In the genomic region with DNA sequence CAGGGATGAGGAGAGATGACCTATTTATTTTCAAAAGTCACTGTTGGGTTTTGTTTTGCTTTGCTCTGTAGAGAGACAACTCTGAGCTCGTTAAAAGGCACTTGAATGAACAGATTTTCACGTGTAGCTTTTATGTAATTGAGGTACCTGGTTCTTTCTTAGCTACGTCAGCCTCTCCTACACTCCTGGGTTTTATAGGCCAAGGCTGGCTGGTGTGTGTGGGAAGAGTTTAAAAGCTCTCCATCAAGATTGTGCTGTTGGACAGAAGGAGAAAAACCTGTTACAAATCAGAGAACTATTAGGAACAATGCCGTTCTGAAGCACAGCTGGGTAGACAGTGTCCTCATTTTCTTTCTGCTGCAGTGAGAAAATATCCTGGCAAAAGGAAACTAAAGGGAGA, we compare ENCODE assay signal across 34 mouse cellular contexts.
"Had no signal": no experiment of that assay in that cellular context is flagged by ENCODE, and none has a peak within 500 bp of the region (broad histone marks: within the 10 kb centered on the region; RNA-seq: fewer than 3 reads in every experiment).

No protein-coding gene starts in this region.

- H3K4me1 ChIP-seq: heart, embryonic 10.5 days; heart, embryonic 12.5 days; heart, embryonic 13.5 days; heart, embryonic 15.5 days; hindbrain, embryonic 10.5 days; hindbrain, embryonic 12.5 days; hindbrain, embryonic 13.5 days; hindbrain, embryonic 15.5 days; intestine, embryonic 15.5 days; kidney, embryonic 15.5 days had no signal

- ATAC-seq: hindbrain, embryonic 16.5 days; hindbrain, postnatal 0 days; inflammation-experienced regulatory T-cells, adult 6 months; intestine, embryonic 15.5 days; intestine, embryonic 16.5 days; intestine, postnatal 0 days had no signal

- H3K27me3 ChIP-seq: heart, embryonic 12.5 days; heart, embryonic 13.5 days; heart, embryonic 15.5 days; hindbrain, embryonic 12.5 days; hindbrain, embryonic 13.5 days; hindbrain, embryonic 15.5 days; intestine, embryonic 15.5 days; kidney, embryonic 15.5 days had no signal

- H3K27ac ChIP-seq: heart, embryonic 10.5 days; heart, embryonic 13.5 days; heart, embryonic 15.5 days; hindbrain, embryonic 10.5 days; hindbrain, embryonic 12.5 days; hindbrain, embryonic 13.5 days; hindbrain, embryonic 14.5 days; hindbrain, embryonic 15.5 days; hindbrain, postnatal 0 days; intestine, embryonic 15.5 days; kidney, embryonic 15.5 days; kidney, postnatal 0 days; layer of hippocampus, adult 2 months had no signal

- H3K4me3 ChIP-seq: heart, embryonic 10.5 days; heart, embryonic 12.5 days; heart, embryonic 13.5 days; heart, embryonic 15.5 days; hindbrain, embryonic 10.5 days; hindbrain, embryonic 12.5 days; hindbrain, embryonic 13.5 days; hindbrain, embryonic 15.5 days; intestine, embryonic 15.5 days; kidney, embryonic 15.5 days; layer of hippocampus, adult 2 months had no signal

- H3K9me3 ChIP-seq: heart, embryonic 10.5 days; heart, embryonic 15.5 days; hindbrain, embryonic 10.5 days; hindbrain, embryonic 12.5 days; hindbrain, embryonic 13.5 days; hindbrain, embryonic 15.5 days; intestine, embryonic 15.5 days; kidney, embryonic 15.5 days had no signal

- DNase-seq: heart, postnatal 10 days; heart, postnatal 14 days; heart, postnatal 36 days; heart, postnatal 4 days; kidney, adult 11 months; kidney, adult 18-20 months; kidney, adult 2 months; kidney, adult 8-10 months; kidney, adult 9 months; kidney, postnatal 10 days; kidney, postnatal 14 days; kidney, postnatal 25 days; kidney, postnatal 36 days; kidney, postnatal 4 days; layer of hippocampus, adult 9-11 months; layer of hippocampus, postnatal 36 days had no signal

- H3K36me3 ChIP-seq: heart, embryonic 10.5 days; heart, embryonic 12.5 days; heart, embryonic 13.5 days; heart, embryonic 15.5 days; hindbrain, embryonic 10.5 days; hindbrain, embryonic 12.5 days; hindbrain, embryonic 13.5 days; hindbrain, embryonic 15.5 days; intestine, embryonic 15.5 days; kidney, embryonic 15.5 days had no signal
